Mouse (Mus musculus): Measurements from ENCODE around the gene Mxi1.

Mxi1 gene

DNA sequence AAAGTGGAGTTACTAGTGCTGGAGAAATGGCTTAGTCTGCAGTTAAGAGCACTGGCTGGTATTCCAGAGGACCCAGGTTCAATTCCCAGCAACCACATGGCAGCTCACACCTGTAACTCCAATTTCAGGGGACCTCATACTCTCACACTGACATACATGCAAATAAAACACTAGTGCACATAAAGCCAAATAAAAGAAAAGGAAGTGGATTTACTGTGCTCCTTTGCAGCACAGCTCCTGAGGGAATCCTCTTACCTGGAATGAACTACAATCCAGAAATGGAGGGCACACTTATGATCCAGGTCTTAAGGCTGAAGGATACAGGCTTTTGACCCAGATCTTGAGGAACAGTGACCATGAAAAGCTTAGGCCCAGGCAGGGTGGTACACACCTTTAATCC is 83.3 kb downstream of the Mxi1 start:
- intact Hi-C loops (cut with DNase I) = loop anchor here (2.0 kb wide), 1 partner anchor 185 kb away; no protein-coding TSS in a partner anchor

- intact Hi-C loops (cut with DNase I) = loop anchor here (2.0 kb wide), 1 partner anchor 184 kb away; no protein-coding TSS in a partner anchor
These were observed 84.2 kb downstream of the Mxi1 start for GRCm38 (mm10) chr19:53394552-53394951.

GRCm38 (mm10) chr19:53394956-53395355 is 84.6 kb downstream of the Mxi1 start:
- intact Hi-C loops (cut with DNase I) = loop anchor here (2.0 kb wide), 1 partner anchor 184 kb away; no protein-coding TSS in a partner anchor

DNA sequence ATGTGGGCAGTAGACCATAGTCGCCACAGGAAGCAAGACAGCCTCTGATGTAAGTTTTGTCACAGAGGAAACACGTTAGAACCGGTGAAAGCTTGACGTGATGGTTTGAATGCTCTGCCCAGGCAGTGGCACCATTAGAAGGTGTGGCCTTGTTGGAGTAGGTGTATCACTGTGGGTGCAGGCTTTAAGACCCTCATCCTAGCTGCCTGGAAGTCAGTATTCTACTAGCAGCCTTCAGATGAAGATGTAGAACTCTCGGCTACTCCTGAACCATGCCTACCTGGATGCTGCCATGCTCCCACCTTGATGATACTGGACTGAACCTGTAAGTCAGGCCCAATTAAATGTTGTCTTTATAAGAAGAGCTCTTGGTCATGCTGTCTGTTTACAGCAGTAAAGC is 85.5 kb downstream of the Mxi1 start:
- intact Hi-C loops (cut with DNase I) = loop anchor here (2.0 kb wide), 1 partner anchor 183 kb away; no protein-coding TSS in a partner anchor

- intact Hi-C loops (cut with DNase I) = no loop called here
These were observed 87.3 kb downstream of the Mxi1 start for GRCm38 (mm10) chr19:53397451-53398233.

DNA sequence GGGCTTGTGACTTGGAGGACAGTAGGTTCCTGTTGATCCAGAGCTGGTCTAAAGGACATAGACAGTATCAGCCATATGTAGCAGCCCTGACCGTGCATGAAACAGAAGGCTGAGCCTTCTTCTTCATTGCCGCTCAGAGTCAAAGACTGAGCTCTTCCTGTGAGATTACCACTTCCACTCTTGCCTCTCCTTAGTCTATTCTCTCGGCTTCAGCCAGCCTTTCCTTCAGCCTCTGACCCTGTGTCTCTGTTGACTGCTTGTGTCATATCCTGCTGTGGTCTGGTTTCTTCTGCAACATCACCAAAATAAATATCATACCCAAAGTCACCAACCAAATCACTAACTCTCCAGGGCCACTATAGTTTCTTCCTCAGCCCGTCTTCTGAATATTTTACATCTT is 88.9 kb downstream of the Mxi1 start:
- intact Hi-C loops (cut with DNase I) = no loop called here

GRCm38 (mm10) chr19:53400332-53401110 is 90.2 kb downstream of the Mxi1 start:
- intact Hi-C loops (cut with DNase I) = no loop called here

DNA sequence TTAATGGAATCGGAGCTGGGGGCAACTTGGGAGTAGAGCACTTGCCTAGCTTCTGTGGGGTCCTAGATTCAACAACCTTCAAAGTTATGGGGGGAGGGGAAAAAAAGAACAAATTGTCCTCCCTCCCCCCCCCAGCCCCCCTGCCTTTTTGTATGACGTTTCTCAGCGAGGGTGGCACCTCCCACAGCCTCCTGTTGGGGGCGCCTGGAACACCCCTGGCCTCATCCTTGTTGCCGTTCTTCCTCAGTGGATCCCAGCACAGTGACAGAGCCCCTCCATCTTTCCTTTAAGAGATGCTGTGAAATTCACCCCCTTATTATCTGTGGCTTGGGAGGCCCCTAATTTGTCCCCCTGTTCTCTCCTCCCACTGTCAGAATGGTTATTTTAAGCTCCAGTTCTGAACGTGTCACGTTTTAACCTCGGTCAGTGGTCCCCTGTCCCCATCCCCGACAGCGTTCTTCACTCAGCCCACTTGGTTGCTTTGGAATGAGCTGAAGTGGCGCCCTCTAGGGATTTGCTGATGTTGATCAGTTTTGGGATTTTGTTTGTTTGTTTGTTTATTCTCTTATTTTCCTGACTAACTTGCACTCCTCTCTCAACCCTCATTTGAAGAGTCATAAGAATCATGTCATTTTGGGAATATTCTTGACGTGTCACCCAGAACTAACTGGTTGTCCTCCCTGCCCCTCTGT is 92.6 kb downstream of the Mxi1 start:
- intact Hi-C loops (cut with DNase I) = no loop called here

DNA sequence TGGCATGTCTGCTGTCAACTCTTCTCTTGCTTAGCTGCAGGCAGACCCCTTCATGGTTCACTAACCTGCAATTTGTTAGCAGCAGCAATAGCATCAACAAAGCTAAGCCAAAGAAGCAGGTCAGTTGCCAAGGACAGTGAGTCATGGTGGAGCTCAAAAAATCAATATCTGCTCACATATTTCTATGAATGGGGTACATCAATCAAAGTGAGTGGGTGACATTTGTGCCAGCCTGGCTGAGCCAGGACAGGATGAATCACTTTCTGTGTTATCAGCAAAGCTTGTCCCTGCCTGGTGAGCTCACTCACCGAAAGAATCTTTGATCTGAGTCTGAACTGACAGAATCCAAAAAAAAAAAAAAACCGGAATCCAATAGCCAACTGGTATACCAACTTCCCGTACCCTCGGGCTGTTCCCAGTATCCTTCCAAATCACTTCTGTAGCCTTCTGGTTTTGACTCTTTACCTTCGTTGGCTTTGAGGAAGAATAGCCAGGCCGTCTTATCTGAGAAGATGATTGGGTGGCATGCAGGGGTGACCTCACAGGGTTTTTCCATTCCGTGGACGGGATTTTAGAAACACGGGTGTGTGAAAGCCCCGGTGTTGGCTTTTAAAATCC is 94.0 kb downstream of the Mxi1 start:
- intact Hi-C loops (cut with DNase I) = no loop called here

- intact Hi-C loops (cut with DNase I) = no loop called here
These were observed 94.6 kb downstream of the Mxi1 start for GRCm38 (mm10) chr19:53404837-53405356.

DNA sequence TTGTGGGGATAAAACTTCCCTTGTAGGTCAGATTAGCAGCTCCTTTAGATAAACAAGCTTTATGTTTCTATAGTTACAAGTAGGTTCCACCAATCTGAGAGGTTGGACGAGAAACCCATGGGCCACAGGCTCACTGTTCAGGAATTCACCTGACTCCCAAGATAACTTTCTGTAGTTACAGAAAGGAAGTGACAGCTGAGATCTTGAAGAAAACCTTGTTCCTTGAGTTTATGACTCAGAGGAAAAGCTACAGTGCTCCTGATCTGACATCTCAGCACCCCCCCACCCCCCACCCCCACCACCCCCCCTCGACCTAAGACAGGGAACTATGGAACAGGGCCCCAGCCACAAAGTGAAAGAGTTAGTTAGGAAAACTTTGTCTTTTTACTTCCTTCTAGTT is 95.5 kb downstream of the Mxi1 start:
- intact Hi-C loops (cut with DNase I) = no loop called here

DNA sequence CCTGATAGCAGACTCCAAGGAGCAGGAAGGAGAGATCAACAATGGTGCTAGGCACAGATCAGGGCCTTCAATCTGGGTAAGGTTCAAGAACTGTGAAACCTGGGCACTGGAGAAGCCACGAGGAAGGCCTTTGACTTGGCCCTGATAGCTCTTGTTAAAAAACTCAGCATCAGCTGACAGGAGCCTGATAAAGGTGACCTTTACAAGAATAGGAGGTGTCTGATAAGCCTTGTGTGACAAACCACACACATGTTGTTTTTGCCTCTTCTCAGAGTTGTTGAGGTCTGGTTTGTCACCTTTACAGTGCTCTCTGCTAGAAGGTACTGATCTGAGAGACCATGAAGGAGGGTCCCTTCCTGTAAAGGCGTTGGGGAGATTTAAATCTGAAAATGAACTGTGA is 97.0 kb downstream of the Mxi1 start:
- intact Hi-C loops (cut with DNase I) = no loop called here

- intact Hi-C loops (cut with DNase I) = no loop called here
These were observed 98.1 kb downstream of the Mxi1 start for GRCm38 (mm10) chr19:53408398-53408797.

- intact Hi-C loops (cut with DNase I) = no loop called here
These were observed 99.5 kb downstream of the Mxi1 start for GRCm38 (mm10) chr19:53409663-53410307.

DNA sequence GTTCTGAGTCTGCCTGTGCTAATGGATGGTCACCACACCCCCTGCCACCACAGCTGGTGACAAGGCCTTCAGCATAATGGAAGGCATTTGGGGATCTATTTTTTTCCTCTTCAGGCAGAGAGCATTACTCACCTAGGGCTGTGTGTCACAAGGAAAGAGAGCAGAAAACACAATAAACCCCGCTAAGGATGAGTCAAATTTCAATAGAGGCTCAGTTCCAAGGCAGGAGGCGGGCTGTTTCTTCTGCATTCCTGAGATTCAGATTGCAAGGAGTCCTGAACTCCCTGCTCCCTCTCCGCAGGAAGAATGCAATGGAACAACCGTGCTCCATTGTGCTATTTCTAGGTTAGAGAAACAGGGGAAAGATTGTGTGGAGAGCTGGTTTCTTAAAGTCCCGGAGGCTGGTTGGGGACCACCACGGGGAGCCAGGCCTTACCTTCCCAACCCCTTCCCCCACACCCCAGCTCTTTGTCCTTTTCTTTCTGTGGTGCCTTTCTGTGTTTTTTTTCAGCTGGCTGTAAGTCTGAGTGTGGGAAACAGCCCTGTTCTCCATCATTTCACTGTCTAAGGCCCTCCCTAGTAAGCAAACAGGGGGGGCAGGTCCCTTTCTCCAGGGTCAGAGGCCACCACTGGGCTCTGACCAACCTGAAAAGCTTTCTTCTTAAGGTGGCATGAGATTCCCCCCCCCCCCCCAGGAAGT is 102.0 kb downstream of the Mxi1 start:
- intact Hi-C loops (cut with DNase I) = no loop called here

- intact Hi-C loops (cut with DNase I) = no loop called here
These were observed 103.5 kb downstream of the Mxi1 start for GRCm38 (mm10) chr19:53413617-53414380.

DNA sequence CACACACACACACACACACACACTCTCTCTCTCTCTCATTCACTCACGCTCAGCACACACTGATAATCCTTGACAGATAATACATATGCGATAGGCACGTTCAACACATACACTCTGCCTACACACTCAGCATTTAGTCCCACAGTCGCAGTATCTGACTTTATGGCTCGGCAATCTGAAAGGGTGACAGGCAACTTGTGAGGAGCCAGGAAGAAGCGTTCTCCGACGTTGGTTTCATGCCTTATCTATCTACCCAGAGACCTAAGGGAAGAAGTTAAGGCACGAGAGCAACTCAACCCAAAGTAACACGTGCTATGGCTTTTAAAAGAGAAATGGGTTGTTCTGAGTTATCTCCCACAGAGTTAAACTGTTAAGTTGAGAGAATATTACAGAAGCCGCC is 104.3 kb downstream of the Mxi1 start:
- intact Hi-C loops (cut with DNase I) = no loop called here

GRCm38 (mm10) chr19:53415198-53415597 is 104.9 kb downstream of the Mxi1 start:
- intact Hi-C loops (cut with DNase I) = no loop called here

DNA sequence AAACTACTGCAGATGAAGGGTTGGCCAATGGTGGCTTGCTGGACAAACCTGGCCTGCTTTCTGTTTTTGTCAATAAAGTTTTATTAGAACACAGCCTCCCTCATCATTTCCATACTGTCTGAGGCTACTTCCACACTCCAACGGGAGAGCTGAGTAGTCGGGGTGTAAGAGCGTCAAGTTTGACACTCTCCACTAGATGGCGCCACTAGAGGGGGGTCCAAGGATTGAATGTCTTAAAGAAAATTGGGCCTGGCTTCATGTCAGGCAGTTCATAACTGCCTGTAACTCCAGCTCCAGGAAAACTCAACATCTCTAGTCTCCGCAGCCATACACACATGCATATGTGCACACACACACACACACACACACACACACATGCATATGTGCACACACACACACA is 109.5 kb downstream of the Mxi1 start:
- intact Hi-C loops (cut with DNase I) = loop anchor here (2.0 kb wide), 1 partner anchor 159 kb away; no protein-coding TSS in a partner anchor
